Mouse (Mus musculus): ENCODE results near the gene Sgcd. TPM values are rescaled to one million over a fixed set of nuclear protein-coding genes. Genes with fewer than 3 reads are reported as not detected.

The Sgcd gene
- total and polyA plus RNA-seq, 2 experiments from 2014 or later: 5.8 to 24.4 TPM

GRCm38 (mm10) chr11:47640556-47640955, 348.2 kb downstream of the Sgcd start:
- no peak overlapping the region for H3K9ac ChIP-seq (replicated peaks; ENCODE audit: low read depth, low read length)
- no peak overlapping the region for H3K27ac ChIP-seq (ENCODE audit: low read depth)
- H3K4me3 ChIP-seq (ENCODE audit: low read depth, low read length): no peak overlapping the region
- H3K27me3 ChIP-seq (ENCODE audit: control insufficient read depth, insufficient read depth, low read length): no peaks in the 10 kb centered on the region
- DNase-seq (ENCODE audit: low spot score) (no peak), ATAC-seq (ENCODE audit: insufficient read depth, low read depth) (no peak)
- H3K4me1 ChIP-seq (ENCODE audit: control insufficient read depth, insufficient read depth): no peaks in the 10 kb centered on the region
- no peak overlapping the region for H3K4me2 ChIP-seq (ENCODE audit: low read depth, low read length)
- WGBS: 38% methylated on average over 1 of the region's 1 CpGs
- TF ChIP-seq EP300 (IDR thresholded peaks at IDR 0.05; ENCODE audit: low read depth): no peak
- no peak for TF ChIP-seq CTCF (IDR thresholded peaks at IDR 0.05; ENCODE audit: low read depth)
- no peaks in the 10 kb centered on the region for H3K9me3 ChIP-seq (replicated peaks; ENCODE audit: control insufficient read depth, low read length)
- no peaks in the 10 kb centered on the region for H3K36me3 ChIP-seq (replicated peaks; ENCODE audit: control insufficient read depth, insufficient read depth, low read length)

DNA sequence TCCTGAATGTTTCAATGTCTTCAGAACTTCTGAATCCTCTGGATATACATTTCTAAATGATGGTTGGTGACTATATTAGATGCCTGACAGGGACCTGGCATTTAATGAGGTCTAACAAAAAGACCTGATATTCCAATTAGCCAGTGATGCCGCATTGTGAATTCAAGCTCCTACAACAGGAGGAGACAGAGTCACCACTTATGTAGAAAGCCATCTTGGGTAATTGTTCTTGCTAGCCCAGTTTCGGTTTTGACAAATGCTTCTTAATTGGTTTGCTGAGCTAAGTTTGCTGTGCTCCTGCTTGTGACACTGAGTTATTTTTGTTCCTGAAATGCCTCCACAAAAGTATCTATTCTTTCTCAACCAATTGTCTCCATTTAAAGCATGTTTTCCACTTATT, 358.6 kb downstream of the Sgcd start:
- no peak for DNase-seq (ENCODE audit: low spot score)
- no peak for ATAC-seq (ENCODE audit: insufficient read depth, low read depth)
- Histone ChIP-seq H3K9me3 (replicated peaks; ENCODE audit: control insufficient read depth, low read length) (no peaks in the 10 kb centered on the region), H3K4me3 (ENCODE audit: low read depth, low read length) (no peak overlapping the region), H3K9ac (replicated peaks; ENCODE audit: low read depth, low read length) (no peak overlapping the region), H3K27ac (ENCODE audit: low read depth) (no peak overlapping the region), H3K4me2 (ENCODE audit: low read depth, low read length) (no peak overlapping the region), H3K27me3 (ENCODE audit: control insufficient read depth, insufficient read depth, low read length) (no peaks in the 10 kb centered on the region), H3K4me1 (ENCODE audit: control insufficient read depth, insufficient read depth) (no peaks in the 10 kb centered on the region), H3K36me3 (replicated peaks; ENCODE audit: control insufficient read depth, insufficient read depth, low read length) (no peaks in the 10 kb centered on the region)
- TF ChIP-seq EP300 (IDR thresholded peaks at IDR 0.05; ENCODE audit: low read depth): no peak
- no peak for TF ChIP-seq CTCF (IDR thresholded peaks at IDR 0.05; ENCODE audit: low read depth)
- WGBS: 90% methylated on average over 2 of the region's 2 CpGs

DNA sequence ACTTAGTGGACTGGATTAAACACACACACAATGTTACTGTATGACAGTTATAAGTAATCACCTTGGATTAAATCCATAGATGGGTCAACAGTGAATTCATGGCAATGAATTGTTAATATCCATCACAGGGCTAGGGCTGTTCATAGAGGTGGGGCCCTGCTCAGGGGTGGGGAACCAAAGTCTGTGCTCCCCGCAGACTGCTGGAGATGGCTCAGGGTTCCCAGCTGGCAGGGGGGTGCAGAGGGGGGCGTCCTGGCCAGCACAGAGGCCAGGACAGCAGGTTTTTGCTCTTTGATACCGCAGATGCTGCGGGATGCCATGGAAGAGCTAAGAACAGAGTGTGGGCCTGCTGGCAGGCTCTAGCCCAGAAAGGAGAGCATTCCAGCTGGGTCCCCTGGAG, 378.9 kb downstream of the Sgcd start:
- no peaks in the 10 kb centered on the region for H3K4me1 ChIP-seq (ENCODE audit: control insufficient read depth, insufficient read depth)
- 68% methylated on average over 4 of the region's 4 CpGs for WGBS
- no peaks in the 10 kb centered on the region for H3K36me3 ChIP-seq (replicated peaks; ENCODE audit: control insufficient read depth, insufficient read depth, low read length)
- no peak overlapping the region for H3K9ac ChIP-seq (replicated peaks; ENCODE audit: low read depth, low read length)
- no peak overlapping the region for H3K4me2 ChIP-seq (ENCODE audit: low read depth, low read length)
- ATAC-seq (ENCODE audit: insufficient read depth, low read depth): no peak
- no peaks in the 10 kb centered on the region for H3K27me3 ChIP-seq (ENCODE audit: control insufficient read depth, insufficient read depth, low read length)
- no peak overlapping the region for H3K4me3 ChIP-seq (ENCODE audit: low read depth, low read length)
- DNase-seq (ENCODE audit: low spot score): no peak
- H3K9me3 ChIP-seq (replicated peaks; ENCODE audit: control insufficient read depth, low read length): no peaks in the 10 kb centered on the region
- H3K27ac ChIP-seq (ENCODE audit: low read depth): no peak overlapping the region
- TF ChIP-seq CTCF (IDR thresholded peaks at IDR 0.05; ENCODE audit: low read depth) (no peak), EP300 (IDR thresholded peaks at IDR 0.05; ENCODE audit: low read depth) (no peak)

- 74% methylated on average over 4 of the region's 4 CpGs for WGBS
- TF ChIP-seq CTCF (IDR thresholded peaks at IDR 0.05; ENCODE audit: low read depth) (no peak), EP300 (IDR thresholded peaks at IDR 0.05; ENCODE audit: low read depth) (no peak)
- DNase-seq (ENCODE audit: low spot score) (no peak), ATAC-seq (ENCODE audit: insufficient read depth, low read depth) (no peak)
- H3K36me3 ChIP-seq (replicated peaks; ENCODE audit: control insufficient read depth, insufficient read depth, low read length): no peaks in the 10 kb centered on the region
- H3K9me3 ChIP-seq (replicated peaks; ENCODE audit: control insufficient read depth, low read length): no peaks in the 10 kb centered on the region
- H3K4me3 ChIP-seq (ENCODE audit: low read depth, low read length): no peak overlapping the region
- no peak overlapping the region for H3K27ac ChIP-seq (ENCODE audit: low read depth)
- H3K27me3 ChIP-seq (ENCODE audit: control insufficient read depth, insufficient read depth, low read length): no peaks in the 10 kb centered on the region
- H3K9ac ChIP-seq (replicated peaks; ENCODE audit: low read depth, low read length): no peak overlapping the region
- no peaks in the 10 kb centered on the region for H3K4me1 ChIP-seq (ENCODE audit: control insufficient read depth, insufficient read depth)
- no peak overlapping the region for H3K4me2 ChIP-seq (ENCODE audit: low read depth, low read length)
These were observed 414.1 kb downstream of the Sgcd start for GRCm38 (mm10) chr11:47574635-47575034.

DNA sequence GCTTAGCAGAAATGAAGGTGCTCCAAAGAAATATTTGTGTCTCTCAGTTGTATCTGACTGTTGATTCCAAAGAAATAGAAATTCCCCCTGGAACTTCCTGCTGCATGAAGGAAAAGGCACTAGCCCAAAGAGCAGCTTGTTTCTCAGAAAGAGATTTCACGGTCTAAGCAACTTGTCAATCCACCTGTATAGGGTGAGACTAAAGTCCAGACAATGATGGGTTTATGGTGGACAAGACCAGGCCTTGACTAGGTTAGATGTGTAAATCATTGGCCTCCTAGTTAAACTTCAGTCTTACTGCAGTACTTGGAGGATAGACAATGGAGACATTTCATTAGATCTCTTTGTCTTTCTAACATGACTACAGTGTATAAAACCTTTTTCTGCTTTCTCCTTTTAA, 420.3 kb downstream of the Sgcd start:
- DNase-seq (ENCODE audit: low spot score) (no peak), ATAC-seq (ENCODE audit: insufficient read depth, low read depth) (no peak)
- no peak for TF ChIP-seq CTCF (IDR thresholded peaks at IDR 0.05; ENCODE audit: low read depth)
- TF ChIP-seq EP300 (IDR thresholded peaks at IDR 0.05; ENCODE audit: low read depth): no peak
- 66% methylated on average over 1 of the region's 1 CpGs for WGBS
- no peaks in the 10 kb centered on the region for H3K4me1 ChIP-seq (ENCODE audit: control insufficient read depth, insufficient read depth)
- H3K27ac ChIP-seq (ENCODE audit: low read depth): no peak overlapping the region
- no peaks in the 10 kb centered on the region for H3K27me3 ChIP-seq (ENCODE audit: control insufficient read depth, insufficient read depth, low read length)
- H3K9ac ChIP-seq (replicated peaks; ENCODE audit: low read depth, low read length): no peak overlapping the region
- no peak overlapping the region for H3K4me2 ChIP-seq (ENCODE audit: low read depth, low read length)
- H3K4me3 ChIP-seq (ENCODE audit: low read depth, low read length): no peak overlapping the region
- H3K9me3 ChIP-seq (replicated peaks; ENCODE audit: control insufficient read depth, low read length): no peaks in the 10 kb centered on the region
- no peaks in the 10 kb centered on the region for H3K36me3 ChIP-seq (replicated peaks; ENCODE audit: control insufficient read depth, insufficient read depth, low read length)

GRCm38 (mm10) chr11:47566156-47566555, 422.6 kb downstream of the Sgcd start:
- WGBS: 64% methylated on average over 3 of the region's 3 CpGs
- no peaks in the 10 kb centered on the region for H3K27me3 ChIP-seq (ENCODE audit: control insufficient read depth, insufficient read depth, low read length)
- DNase-seq (ENCODE audit: low spot score): no peak

More at GRCm38 (mm10) chr11:47566156-47566555, 422.6 kb downstream of the Sgcd start:
- H3K4me3 ChIP-seq (ENCODE audit: low read depth, low read length): no peak overlapping the region
- TF ChIP-seq CTCF (IDR thresholded peaks at IDR 0.05; ENCODE audit: low read depth) (no peak), EP300 (IDR thresholded peaks at IDR 0.05; ENCODE audit: low read depth) (no peak)
- H3K27ac ChIP-seq (ENCODE audit: low read depth): no peak overlapping the region
- no peaks in the 10 kb centered on the region for H3K9me3 ChIP-seq (replicated peaks; ENCODE audit: control insufficient read depth, low read length)
- ATAC-seq (ENCODE audit: insufficient read depth, low read depth): no peak
- H3K4me2 ChIP-seq (ENCODE audit: low read depth, low read length): no peak overlapping the region
- no peak overlapping the region for H3K9ac ChIP-seq (replicated peaks; ENCODE audit: low read depth, low read length)
- no peaks in the 10 kb centered on the region for H3K4me1 ChIP-seq (ENCODE audit: control insufficient read depth, insufficient read depth)
- H3K36me3 ChIP-seq (replicated peaks; ENCODE audit: control insufficient read depth, insufficient read depth, low read length): no peaks in the 10 kb centered on the region

All from heart, postnatal 0 days (tissue).